In genomic region chr10:107123529-107124335, GRCm38 (mm10) we compare ENCODE assay signal across 8 mouse cellular contexts. TPM values are rescaled to one million over a fixed set of nuclear protein-coding genes. Genes with fewer than 3 reads are reported as not detected.
DNase-seq lines count a peak whose midpoint lies in the region; ATAC-seq lines count a peak whose summit lies in the region.

TSS of gene Acss3 (minus strand) at chr10:107123668.

- peak within 1 kb of the TSS; percentile 43 for H3K4me3 ChIP-seq in intestine, embryonic 15.5 days (replicated peaks)
- H3K4me3 ChIP-seq in liver, embryonic 15.5 days (replicated peaks): peak within 1 kb of the TSS; percentile 46
- peak within 1 kb of the TSS; percentile 36 for H3K4me3 ChIP-seq in neural tube, embryonic 15.5 days (replicated peaks)

- ATAC-seq in intestine, embryonic 15.5 days: peak; percentile 96
- peak; percentile 79 for ATAC-seq in liver, embryonic 15.5 days (ENCODE audit: insufficient read depth)
- ATAC-seq in neural tube, embryonic 15.5 days (ENCODE audit: low FRiP score): peak; percentile 75; the same call in 1 of the 2 replicates

- 3% methylated on average over 17 of the region's 17 CpGs for WGBS in intestine, embryonic 15.5 days
- 3% methylated on average over 17 of the region's 17 CpGs for WGBS in liver, embryonic 15.5 days (ENCODE audit: insufficient replicate concordance)
- WGBS in neural tube, embryonic 15.5 days: 3% methylated on average over 17 of the region's 17 CpGs

- H3K9me3 ChIP-seq in intestine, embryonic 15.5 days: no peaks in the 10 kb centered on the region
- H3K9me3 ChIP-seq in liver, embryonic 15.5 days (replicated peaks): no peaks in the 10 kb centered on the region
- no peaks in the 10 kb centered on the region for H3K9me3 ChIP-seq in neural tube, embryonic 15.5 days (replicated peaks)

- no peaks in the 10 kb centered on the region for H3K36me3 ChIP-seq in intestine, embryonic 15.5 days
- no peaks in the 10 kb centered on the region for H3K36me3 ChIP-seq in liver, embryonic 15.5 days (replicated peaks)
- H3K36me3 ChIP-seq in neural tube, embryonic 15.5 days: no peaks in the 10 kb centered on the region

- no peaks in the 10 kb centered on the region for H3K4me1 ChIP-seq in intestine, embryonic 15.5 days (replicated peaks)
- H3K4me1 ChIP-seq in liver, embryonic 15.5 days (replicated peaks): no peaks in the 10 kb centered on the region
- H3K4me1 ChIP-seq in neural tube, embryonic 15.5 days: peaks cover 7% of the 10 kb centered on the region

- H3K4me2 ChIP-seq in intestine, embryonic 15.5 days (replicated peaks): peak within 1 kb of the TSS; percentile 78
- H3K4me2 ChIP-seq in liver, embryonic 15.5 days: peak within 1 kb of the TSS; percentile 56
- H3K4me2 ChIP-seq in neural tube, embryonic 15.5 days: peak within 1 kb of the TSS; percentile 55

- no peaks in the 10 kb centered on the region for H3K27me3 ChIP-seq in intestine, embryonic 15.5 days (replicated peaks)
- no peaks in the 10 kb centered on the region for H3K27me3 ChIP-seq in liver, embryonic 15.5 days
- no peaks in the 10 kb centered on the region for H3K27me3 ChIP-seq in neural tube, embryonic 15.5 days (replicated peaks)

- H3K27ac ChIP-seq in intestine, embryonic 15.5 days: no peak within 1 kb of the TSS
- H3K27ac ChIP-seq in liver, embryonic 15.5 days (replicated peaks): no peak within 1 kb of the TSS
- H3K27ac ChIP-seq in neural tube, embryonic 15.5 days (replicated peaks): no peak within 1 kb of the TSS

- intact Hi-C loops in left cerebral cortex, postnatal 25 days (cut with DNase I): no loop called here

- H3K9ac ChIP-seq in intestine, embryonic 15.5 days: peak within 1 kb of the TSS; percentile 44
- H3K9ac ChIP-seq in liver, embryonic 15.5 days: no peak within 1 kb of the TSS
- peak within 1 kb of the TSS; percentile 40 for H3K9ac ChIP-seq in neural tube, embryonic 15.5 days (replicated peaks)

- DNase-seq in adrenal gland, adult 8-10 months: peak; percentile 42
- DNase-seq in embryo, embryonic 10.5 days (ENCODE audit: low spot score): peak; percentile 89
- DNase-seq in heart, adult 11 months: peak; percentile 97
- no peak for DNase-seq in left cerebral cortex, postnatal 25 days (ENCODE audit: low spot score in 2 of 2)
- DNase-seq in MN1 (ENCODE audit: low spot score): no peak

RNA-seq across cellular contexts. Expression of gene Acss3, which starts in this region (rescaled TPM):
- 10 to 100 TPM in 3 of 4 experiments, 1 to 10 TPM in 1; 7.9 to 28.0 (median 18.0) TPM for total RNA-seq in adrenal gland, adult 8-10 months (2022)
- polyA plus RNA-seq in intestine, embryonic 15.5 days (2015; fragmentation: Nextera tagmentation; extraction: Ambion mirVana): 1.2 and 1.6 TPM in 2 replicates
- polyA plus RNA-seq in liver, embryonic 15.5 days (2015; fragmentation: Nextera tagmentation; extraction: Ambion mirVana): 0.40 TPM in 2 replicates
- 0.68 and 0.79 TPM in 2 replicates for polyA plus RNA-seq in neural tube, embryonic 15.5 days (2015; fragmentation: Nextera tagmentation; extraction: Ambion mirVana)
- under 1 TPM; 0.64 to 0.73 TPM for total RNA-seq in left cerebral cortex, postnatal 25 days (2021)

Comparison
In these comparisons a context has a peak if more than half of its experiments do, and no peak if none do; other contexts are left out.
1. RNA of gene Acss3 (total RNA-seq): 7.9 to 28.0 TPM in adrenal gland, adult 8-10 months; 0.64 to 0.73 TPM in left cerebral cortex, postnatal 25 days; every median in the first group is over 4 times any median in the second.
2. Peak in ATAC-seq, H3K4me3 ChIP-seq and H3K4me2 ChIP-seq in liver, embryonic 15.5 days; RNA of the gene not detected or under 1 TPM.
3. Peak in ATAC-seq, H3K4me3 ChIP-seq, H3K9ac ChIP-seq and H3K4me2 ChIP-seq in neural tube, embryonic 15.5 days; RNA of the gene not detected or under 1 TPM.
4. DNase-seq: peak in adrenal gland, adult 8-10 months (single experiment), embryo, embryonic 10.5 days (single experiment) and heart, adult 11 months (single experiment); none in left cerebral cortex, postnatal 25 days (0 of 2) and MN1 (single experiment).
5. Peak in every context shown above with its lines, with median percentiles within 50 percentile points of each other: ATAC-seq, H3K4me2 ChIP-seq and H3K4me3 ChIP-seq.